Mouse (Mus musculus) heart, postnatal 0 days (tissue): Measurements from ENCODE around the gene Gjb6. TPM values are rescaled to one million over a fixed set of nuclear protein-coding genes. Genes with fewer than 3 reads are reported as not detected.
A peak's percentile ranks its signal among the peaks of the same experiment; 100 is the strongest.

ENCODE experiments used
- ATAC-seq: fragments of 200-750 bp; cut with Nextera tagmentation; 2 replicates; pipeline ENCODE4 v1.8.0; 2017; ENCODE audit warnings: low read depth, moderate number of reproducible peaks, moderate library complexity; ENCODE audit not compliant: insufficient read depth
- DNase-seq: peaks from one replicate; pipeline ENCODE4 v3.0.0-alpha.2; 2016; ENCODE audit warnings: low spot score
- H3K27ac ChIP-seq: fragments of 300-500 bp; sonication (generic); 2 replicates; pipeline ENCODE4 v1.5.1; 2014; ENCODE audit warnings: low read depth, mild to moderate bottlenecking
- H3K27me3 ChIP-seq: fragments of 300-500 bp; sonication (generic); 2 replicates; pipeline ENCODE4 v1.6.1; 2014; ENCODE audit warnings: low read length, mixed read lengths; ENCODE audit not compliant: control insufficient read depth, insufficient read depth
- H3K36me3 ChIP-seq: fragments of 300-500 bp; sonication (generic); replicated peaks from 2 replicates; pipeline ENCODE4 v1.6.1; 2014; ENCODE audit warnings: low read length, mixed read lengths; ENCODE audit not compliant: control insufficient read depth, insufficient read depth
- H3K4me1 ChIP-seq: fragments of 300-500 bp; sonication (generic); 2 replicates; pipeline ENCODE4 v1.6.1; 2014; ENCODE audit warnings: antibody characterized with exemption; ENCODE audit not compliant: control insufficient read depth, insufficient read depth
- H3K4me2 ChIP-seq: fragments of 300-500 bp; sonication (generic); 2 replicates; pipeline ENCODE4 v1.6.1; 2014; ENCODE audit warnings: low read depth, mild to moderate bottlenecking, low read length, moderate library complexity
- H3K4me3 ChIP-seq: fragments of 300-500 bp; sonication (generic); 2 replicates; pipeline ENCODE4 v1.5.1; 2014; ENCODE audit warnings: low read depth, low read length
- H3K9ac ChIP-seq: fragments of 300-500 bp; sonication (generic); replicated peaks from 2 replicates; pipeline ENCODE4 v1.6.1; 2014; ENCODE audit warnings: low read depth, low read length, mixed read lengths
- H3K9me3 ChIP-seq: fragments of 300-500 bp; sonication (generic); replicated peaks from 2 replicates; pipeline ENCODE4 v1.6.1; 2016; ENCODE audit warnings: low read length; ENCODE audit not compliant: control insufficient read depth
- CTCF ChIP-seq: IDR thresholded peaks from 2 replicates; pipeline ENCODE4 v1.5.1; 2016; ENCODE audit warnings: antibody characterized with exemption, control low read depth, low read depth
- EP300 ChIP-seq: IDR thresholded peaks from 2 replicates; pipeline ENCODE4 v1.6.1; 2016; ENCODE audit warnings: antibody characterized with exemption, low read depth
- WGBS: fragments of 180-500 bp; shearing (Covaris S2); extraction: QIAGEN DNeasy Blood & Tissue Kit; methylation state at CpG from one replicate; pipeline ENCODE4 v1.1.7; 2014; 5-methylcytosine and 5-hydroxymethylcytosine counted together
- polyA plus RNA-seq: library from polyadenylated mRNA; unstranded; fragments of >200 nt; fragmentation: Nextera tagmentation; extraction: Ambion mirVana; gene quantifications from 2 replicates; pipeline ENCODE4 v1.2.1, GENCODE M21; 2015
- total RNA-seq: library from RNA; depleted of rRNA; stranded (reverse); fragments of >200 nt; gene quantifications from 2 replicates; pipeline ENCODE4 v1.2.3, GENCODE M21; 2014; ENCODE audit warnings: low replicate concordance

Gjb6 gene
- total and polyA plus RNA-seq, 2 experiments from 2014 or later: 5.0 TPM; not detected in 1

GRCm38 (mm10) chr14:57135265-57135664 is 1.9 kb upstream of the Gjb6 start:
- H3K27ac ChIP-seq: no peak overlapping the region
- peaks cover 53% of the 10 kb centered on the region for H3K27me3 ChIP-seq
- 65% methylated on average over 8 of the region's 8 CpGs for WGBS
- no peak overlapping the region for H3K4me2 ChIP-seq
- no peaks in the 10 kb centered on the region for H3K4me1 ChIP-seq
- H3K9ac ChIP-seq: no peak overlapping the region
- no peak overlapping the region for H3K4me3 ChIP-seq
- no peak for DNase-seq
- ATAC-seq: no peak
- H3K9me3 ChIP-seq: no peaks in the 10 kb centered on the region
- no peaks in the 10 kb centered on the region for H3K36me3 ChIP-seq
- TF ChIP-seq CTCF (no peak), EP300 (no peak)

GRCm38 (mm10) chr14:57127383-57127782 is 6.0 kb downstream of the Gjb6 start:
- H3K4me3 ChIP-seq: no peak overlapping the region
- no peak for TF ChIP-seq EP300
- no peak for TF ChIP-seq CTCF
- no peaks in the 10 kb centered on the region for H3K4me1 ChIP-seq
- no peak for ATAC-seq
- H3K9me3 ChIP-seq: no peaks in the 10 kb centered on the region
- DNase-seq: no peak
- 62% methylated on average over 4 of the region's 4 CpGs for WGBS
- no peak overlapping the region for H3K9ac ChIP-seq
- H3K4me2 ChIP-seq: no peak overlapping the region
- H3K27me3 ChIP-seq: peaks cover 16% of the 10 kb centered on the region
- H3K36me3 ChIP-seq: no peaks in the 10 kb centered on the region
- H3K27ac ChIP-seq: no peak overlapping the region

- H3K4me1 ChIP-seq: no peaks in the 10 kb centered on the region
- H3K36me3 ChIP-seq: no peaks in the 10 kb centered on the region
- H3K4me3 ChIP-seq: no peak overlapping the region
- ATAC-seq (no peak), DNase-seq (no peak)
- H3K9me3 ChIP-seq: no peaks in the 10 kb centered on the region
- H3K27ac ChIP-seq: no peak overlapping the region
- TF ChIP-seq EP300 (no peak), CTCF (no peak)
- WGBS: 75% methylated on average over 7 of the region's 7 CpGs
- no peak overlapping the region for H3K4me2 ChIP-seq
- H3K9ac ChIP-seq: no peak overlapping the region
- no peaks in the 10 kb centered on the region for H3K27me3 ChIP-seq
These were observed 11.1 kb downstream of the Gjb6 start for GRCm38 (mm10) chr14:57122295-57122694.

GRCm38 (mm10) chr14:57115823-57116544 is 17.4 kb downstream of the Gjb6 start, which contains the start of gene Gm4491:
Gm4491 (minus strand) TSS chr14:57115883.
- TF ChIP-seq CTCF: no peak
- TF ChIP-seq EP300: no peak
- H3K4me1 ChIP-seq: no peaks in the 10 kb centered on the region
- no peak for DNase-seq
- H3K36me3 ChIP-seq: no peaks in the 10 kb centered on the region
- WGBS: 26% methylated on average over 13 of the region's 13 CpGs
- H3K4me2 ChIP-seq: no peak within 1 kb of the TSS
- H3K27me3 ChIP-seq: peaks cover 31% of the 10 kb centered on the region
- H3K9ac ChIP-seq: no peak within 1 kb of the TSS
- no peak for ATAC-seq
- no peak within 1 kb of the TSS for H3K27ac ChIP-seq
- no peak within 1 kb of the TSS for H3K4me3 ChIP-seq
- no peaks in the 10 kb centered on the region for H3K9me3 ChIP-seq

GRCm38 (mm10) chr14:57109194-57109593 is 24.2 kb downstream of the Gjb6 start:
- no peak overlapping the region for H3K27ac ChIP-seq
- ATAC-seq (no peak), DNase-seq (peak; percentile 19)
- no peak overlapping the region for H3K9ac ChIP-seq
- TF ChIP-seq CTCF: peak; percentile 84
- no peak for TF ChIP-seq EP300
- H3K4me3 ChIP-seq: no peak overlapping the region
- no peaks in the 10 kb centered on the region for H3K36me3 ChIP-seq
- no peak overlapping the region for H3K4me2 ChIP-seq
- no peaks in the 10 kb centered on the region for H3K9me3 ChIP-seq
- no peaks in the 10 kb centered on the region for H3K4me1 ChIP-seq
- WGBS: 6% methylated on average over 4 of the region's 4 CpGs
- peaks cover 61% of the 10 kb centered on the region for H3K27me3 ChIP-seq

- no peak for ATAC-seq
- Histone ChIP-seq H3K36me3 (no peaks in the 10 kb centered on the region), H3K4me2 (no peak overlapping the region), H3K4me3 (no peak overlapping the region), H3K9ac (no peak overlapping the region), H3K27me3 (peaks cover 64% of the 10 kb centered on the region), H3K27ac (no peak overlapping the region), H3K9me3 (no peaks in the 10 kb centered on the region), H3K4me1 (no peaks in the 10 kb centered on the region)
- TF ChIP-seq EP300 (no peak), CTCF (no peak)
- no peak for DNase-seq
- 62% methylated on average over 5 of the region's 5 CpGs for WGBS
These were observed 25.5 kb downstream of the Gjb6 start for GRCm38 (mm10) chr14:57107916-57108315.
